Mouse (Mus musculus) midbrain, embryonic 11.5 days (tissue): ENCODE results near the gene Tsga10. TPM values are rescaled to one million over a fixed set of nuclear protein-coding genes. Genes with fewer than 3 reads are reported as not detected.

Experiments used
- ATAC-seq: fragments of 200-750 bp; cut with Nextera tagmentation; 2 replicates; pipeline ENCODE4 v1.8.0; 2017; ENCODE audit warnings: moderate TSS enrichment, moderate library complexity; ENCODE audit not compliant: low FRiP score
- DNase-seq: peaks from one replicate; pipeline ENCODE4 v3.0.0; 2015; ENCODE audit warnings: low spot score; ENCODE audit errors: missing footprints
- H3K27ac ChIP-seq: fragments of 300-500 bp; sonication (generic); 2 replicates; pipeline ENCODE4 v1.5.1; 2014; ENCODE audit warnings: low read depth, low read length
- H3K27me3 ChIP-seq: fragments of 300-500 bp; sonication (generic); 2 replicates; pipeline ENCODE4 v1.6.1; 2014; ENCODE audit warnings: mild to moderate bottlenecking, low read length, moderate library complexity, mixed read lengths; ENCODE audit not compliant: control insufficient read depth, insufficient read depth
- H3K36me3 ChIP-seq: fragments of 300-500 bp; sonication (generic); 2 replicates; pipeline ENCODE4 v1.6.1; 2014; ENCODE audit warnings: mild to moderate bottlenecking, low read length, moderate library complexity, mixed read lengths; ENCODE audit not compliant: control insufficient read depth, insufficient read depth
- H3K4me1 ChIP-seq: fragments of 300-500 bp; sonication (generic); 2 replicates; pipeline ENCODE4 v1.6.1; 2014; ENCODE audit warnings: low read length; ENCODE audit not compliant: control insufficient read depth, insufficient read depth
- H3K4me2 ChIP-seq: fragments of 300-500 bp; sonication (generic); 2 replicates; pipeline ENCODE4 v1.6.1; 2014; ENCODE audit warnings: mild to moderate bottlenecking, moderate library complexity
- H3K4me3 ChIP-seq: fragments of 300-500 bp; sonication (generic); 2 replicates; pipeline ENCODE4 v1.5.1; 2014; ENCODE audit warnings: low read depth, low read length
- H3K9ac ChIP-seq: fragments of 300-500 bp; sonication (generic); 2 replicates; pipeline ENCODE4 v1.6.1; 2014; ENCODE audit warnings: low read length
- H3K9me3 ChIP-seq: fragments of 300-500 bp; sonication (generic); 2 replicates; pipeline ENCODE4 v1.6.1; 2016; ENCODE audit warnings: low read length; ENCODE audit not compliant: control insufficient read depth
- WGBS: fragments of 180-500 bp; shearing (Covaris S2); extraction: QIAGEN DNeasy Blood & Tissue Kit; methylation state at CpG from one replicate; pipeline ENCODE4 v1.1.7; 2014; 5-methylcytosine and 5-hydroxymethylcytosine counted together
- polyA plus RNA-seq: library from polyadenylated mRNA; unstranded; fragments of >200 nt; fragmentation: Nextera tagmentation; extraction: Ambion mirVana; gene quantifications from 2 replicates; pipeline ENCODE4 v1.2.1, GENCODE M21; 2014

The Tsga10 gene
- polyA plus RNA-seq, 1 experiment from 2014 or later, result 19.8 TPM

- ATAC-seq (no peak), DNase-seq (no peak)
- no peak overlapping the region for H3K4me3 ChIP-seq
- H3K4me1 ChIP-seq, result peaks cover 4% of the 10 kb centered on the region; the same call in 1 of the 2 replicates
- WGBS, result 79% methylated on average over 4 of the region's 4 CpGs
- H3K4me2 ChIP-seq, result no peak overlapping the region
- no peaks in the 10 kb centered on the region for H3K27me3 ChIP-seq
- H3K9me3 ChIP-seq, result no peaks in the 10 kb centered on the region
- no peak overlapping the region for H3K27ac ChIP-seq
- H3K36me3 ChIP-seq, result peaks cover 3% of the 10 kb centered on the region; the same call in 1 of the 2 replicates
- no peak overlapping the region for H3K9ac ChIP-seq
Measured at GRCm38 (mm10) chr1:37884451-37884850, 18.2 kb upstream of the Tsga10 start.

DNA sequence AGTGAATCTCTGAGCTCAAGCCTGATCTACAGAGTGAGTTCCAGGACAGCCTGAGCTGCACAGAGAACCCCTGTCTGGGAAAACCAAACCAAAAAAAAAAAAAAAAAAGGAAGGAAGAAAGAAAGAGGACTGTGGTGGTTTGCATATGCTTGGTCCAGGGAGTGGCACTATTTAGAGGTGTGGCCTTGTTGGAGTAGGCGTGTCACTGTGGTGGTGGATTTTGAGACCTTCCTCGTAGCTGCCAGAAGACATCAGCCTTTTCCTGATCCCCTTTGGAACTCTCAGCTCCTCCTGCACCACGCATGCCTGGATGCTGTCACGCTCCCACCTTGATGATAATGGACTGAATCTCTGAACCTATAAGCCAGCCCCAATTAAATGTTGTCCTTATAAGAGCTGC lies 17.2 kb upstream of the Tsga10 start:
- H3K9ac ChIP-seq, result no peak overlapping the region
- H3K27me3 ChIP-seq, result no peaks in the 10 kb centered on the region
- H3K4me1 ChIP-seq, result no peaks in the 10 kb centered on the region
- no peak overlapping the region for H3K4me3 ChIP-seq
- no peak overlapping the region for H3K27ac ChIP-seq
- no peaks in the 10 kb centered on the region for H3K9me3 ChIP-seq
- DNase-seq, result no peak
- WGBS, result 87% methylated on average over 4 of the region's 4 CpGs
- peaks cover 3% of the 10 kb centered on the region; the same call in 1 of the 2 replicates for H3K36me3 ChIP-seq
- H3K4me2 ChIP-seq, result no peak overlapping the region
- ATAC-seq, result no peak

- H3K9me3 ChIP-seq, result no peaks in the 10 kb centered on the region
- H3K4me2 ChIP-seq, result no peak overlapping the region
- DNase-seq, result no peak
- 94% methylated on average over 13 of the region's 13 CpGs for whole genome bisulfite sequencing
- ATAC-seq, result no peak
- no peaks in the 10 kb centered on the region for H3K27me3 ChIP-seq
- peaks cover 8% of the 10 kb centered on the region; the same call in 1 of the 2 replicates for H3K36me3 ChIP-seq
- no peak overlapping the region for H3K9ac ChIP-seq
- H3K4me3 ChIP-seq, result no peak overlapping the region
- no peak overlapping the region for H3K27ac ChIP-seq
- no peaks in the 10 kb centered on the region; the same call in 1 of the 2 replicates for H3K4me1 ChIP-seq
Measured at GRCm38 (mm10) chr1:37877736-37878460, 11.7 kb upstream of the Tsga10 start.

DNA sequence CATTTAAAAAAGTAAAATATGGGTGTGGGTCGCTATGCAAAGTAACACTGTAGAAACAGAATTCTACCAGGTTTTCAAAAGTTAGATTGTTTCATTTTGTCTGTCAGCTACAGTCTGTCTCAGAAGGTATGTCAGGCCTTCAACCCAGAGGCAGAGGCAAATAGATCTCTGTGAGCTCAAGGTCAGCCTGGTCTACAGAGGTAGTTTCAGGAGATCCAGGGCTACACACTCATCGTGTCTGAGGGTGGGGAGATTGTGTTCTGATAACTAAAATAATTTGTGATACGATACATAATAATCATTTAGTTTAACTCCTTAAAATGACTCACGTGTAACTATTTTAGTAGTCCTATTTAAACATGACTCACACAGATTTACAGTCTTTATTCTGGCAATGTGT lies 6.9 kb upstream of the Tsga10 start:
- Histone ChIP-seq H3K27ac (no peak overlapping the region), H3K9ac (no peak overlapping the region), H3K4me2 (no peak overlapping the region), H3K4me3 (no peak overlapping the region), H3K36me3 (peaks cover 8% of the 10 kb centered on the region; the same call in 1 of the 2 replicates), H3K4me1 (peaks cover 7% of the 10 kb centered on the region), H3K9me3 (no peaks in the 10 kb centered on the region), H3K27me3 (no peaks in the 10 kb centered on the region)
- DNase-seq (no peak), ATAC-seq (no peak)
- 89% methylated on average over 4 of the region's 4 CpGs for WGBS

- Histone ChIP-seq H3K4me1 (peaks cover 7% of the 10 kb centered on the region), H3K27ac (no peak overlapping the region; the same call in 1 of the 2 replicates), H3K36me3 (peaks cover 8% of the 10 kb centered on the region; the same call in 1 of the 2 replicates), H3K4me3 (peak overlapping the region; percentile 56), H3K9me3 (no peaks in the 10 kb centered on the region), H3K9ac (peak overlapping the region; percentile 47), H3K4me2 (peak overlapping the region; percentile 83), H3K27me3 (no peaks in the 10 kb centered on the region)
- ATAC-seq, result peak; percentile 89
- DNase-seq, result peak; percentile 95
- WGBS, result 8% methylated on average over 33 of the region's 33 CpGs
Measured at GRCm38 (mm10) chr1:37872131-37873067, 6.2 kb upstream of the Tsga10 start.

DNA sequence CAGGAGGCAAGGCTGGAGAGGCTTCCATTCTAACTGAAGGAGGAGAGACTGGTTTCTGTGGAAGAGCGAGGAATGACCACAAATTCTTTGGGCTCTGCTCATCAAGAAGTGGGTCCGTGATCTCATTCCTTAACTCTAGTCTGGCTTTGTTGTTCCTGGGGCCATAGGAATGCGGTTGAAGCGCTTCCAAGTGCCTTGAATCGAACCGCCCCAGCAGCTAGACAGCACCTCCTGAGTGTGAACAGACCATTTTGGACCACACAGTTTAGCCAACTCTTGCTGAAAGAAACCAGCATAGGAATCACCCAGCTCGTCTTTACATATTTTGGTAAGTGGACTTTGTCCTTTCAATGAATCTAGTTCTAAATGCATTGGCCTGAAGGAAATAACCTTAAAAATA lies 5.5 kb upstream of the Tsga10 start, which contains the start of gene Lipt1:
Gene Lipt1, plus strand, starts transcription at position 35 of the 400 bp plus-strand sequence.
- Histone ChIP-seq H3K4me2 (peak within 1 kb of the TSS; percentile 83), H3K27ac (no peak within 1 kb of the TSS; the same call in 1 of the 2 replicates), H3K4me1 (peaks cover 7% of the 10 kb centered on the region), H3K36me3 (peaks cover 8% of the 10 kb centered on the region; the same call in 1 of the 2 replicates), H3K9ac (peak within 1 kb of the TSS; percentile 47), H3K9me3 (no peaks in the 10 kb centered on the region), H3K27me3 (no peaks in the 10 kb centered on the region), H3K4me3 (peak within 1 kb of the TSS; percentile 56)
- 9% methylated on average over 7 of the region's 7 CpGs for WGBS
- ATAC-seq, result peak; percentile 59
- DNase-seq, result peak; percentile 92

- Histone ChIP-seq H3K9me3 (no peaks in the 10 kb centered on the region), H3K36me3 (no peaks in the 10 kb centered on the region), H3K27ac (no peak overlapping the region), H3K27me3 (no peaks in the 10 kb centered on the region), H3K4me2 (no peak overlapping the region), H3K9ac (no peak overlapping the region), H3K4me3 (no peak overlapping the region), H3K4me1 (peaks cover 7% of the 10 kb centered on the region)
- 61% methylated on average over 2 of the region's 2 CpGs for WGBS
- ATAC-seq (no peak), DNase-seq (no peak)
Measured at GRCm38 (mm10) chr1:37869362-37869761, 3.1 kb upstream of the Tsga10 start.

DNA sequence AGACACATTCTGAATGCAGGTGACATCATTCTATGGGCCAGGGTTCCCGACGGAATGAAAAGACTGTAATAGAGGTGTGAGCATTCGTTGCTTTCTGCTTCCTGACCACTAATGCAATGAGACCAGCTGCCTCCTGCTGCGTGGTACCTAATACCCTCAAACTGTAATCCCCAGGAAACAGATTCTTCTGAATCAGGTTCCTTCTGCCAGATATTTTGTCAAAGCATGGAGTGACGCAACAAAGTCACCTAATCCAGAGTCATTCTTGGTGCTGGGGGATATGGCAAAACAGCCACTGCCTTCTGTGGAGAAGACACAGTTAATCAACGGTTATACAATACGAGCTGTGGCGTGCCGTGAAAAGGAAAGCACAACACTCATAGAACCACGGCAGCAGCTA lies 2.4 kb upstream of the Tsga10 start:
- Histone ChIP-seq H3K27me3 (no peaks in the 10 kb centered on the region), H3K36me3 (no peaks in the 10 kb centered on the region), H3K4me3 (no peak overlapping the region), H3K4me2 (no peak overlapping the region), H3K27ac (no peak overlapping the region), H3K9me3 (no peaks in the 10 kb centered on the region), H3K9ac (no peak overlapping the region), H3K4me1 (peaks cover 7% of the 10 kb centered on the region)
- WGBS, result 70% methylated on average over 10 of the region's 10 CpGs
- DNase-seq, result no peak
- ATAC-seq, result no peak
